Mouse (Mus musculus): ENCODE data around the gene Msh5.

DNA sequence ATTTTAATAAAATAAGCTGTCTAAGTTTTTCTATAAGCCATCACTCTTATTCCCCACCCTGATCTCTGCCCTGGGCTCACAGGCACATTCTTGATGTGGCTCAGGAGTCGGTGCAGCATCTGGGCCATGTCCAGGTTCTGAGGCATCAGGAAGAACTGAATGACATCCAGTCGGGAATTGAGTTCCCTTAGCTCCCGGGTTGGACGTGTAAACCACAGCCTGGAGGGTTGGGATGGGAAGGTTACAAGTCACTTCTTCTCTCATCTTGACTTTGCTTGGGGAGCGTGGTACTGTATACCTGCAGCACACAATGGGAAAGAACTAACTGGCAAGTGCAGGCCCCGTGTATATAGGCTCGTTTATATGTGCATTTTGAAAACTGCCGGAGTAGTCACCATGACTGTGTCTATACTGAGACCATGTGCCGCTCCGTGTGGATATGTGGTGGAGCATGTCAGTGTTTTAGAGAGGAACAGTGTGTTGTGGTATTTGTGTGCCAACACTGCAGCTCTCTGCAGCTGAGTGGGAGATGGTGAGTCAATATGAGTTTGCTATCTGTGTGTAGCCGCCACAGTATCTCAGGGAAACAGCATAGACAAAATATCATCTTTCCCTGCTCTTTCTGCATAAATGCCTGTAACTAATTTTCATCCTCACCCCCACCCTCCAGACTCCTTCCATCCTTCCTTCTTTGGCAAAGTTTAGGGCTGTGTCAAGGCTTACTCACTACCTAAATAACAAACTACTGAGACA is 7.2 kb downstream of the Msh5 start:
- TF ChIP-seq ELF1 (IDR thresholded peaks at IDR 0.05; ENCODE audit: low read depth, low read length), result no peak
- no peak for TF ChIP-seq CTCF (IDR thresholded peaks at IDR 0.05 in 2 of 3, conservative IDR thresholded peaks at IDR 0.05 in 1 of 3; ENCODE audit: control insufficient read depth in 1 of 3, insufficient read depth in 1 of 3, low read depth in 2 of 3, low read length in 3 of 3, poor library complexity in 1 of 3, severe bottlenecking in 1 of 3)
- no peak for TF ChIP-seq USF1 (IDR thresholded peaks at IDR 0.05; ENCODE audit: low read depth, low read length)
- no peak for TF ChIP-seq ZC3H11A (IDR thresholded peaks at IDR 0.05; ENCODE audit: low read depth, low read length)
- TF ChIP-seq ZNF384 (IDR thresholded peaks at IDR 0.05; ENCODE audit: low read depth, low read length), result no peak

Measured in MEL (cell line).